Mouse (Mus musculus) midbrain, embryonic 14.5 days (tissue): ENCODE results near the gene Lef1. TPM values are rescaled to one million over a fixed set of nuclear protein-coding genes. Genes with fewer than 3 reads are reported as not detected.

Source experiments
- ATAC-seq: fragments of 200-750 bp; cut with Nextera tagmentation; 2 replicates; pipeline ENCODE4 v1.8.0; 2017; ENCODE audit warnings: moderate number of reproducible peaks, moderate library complexity; ENCODE audit not compliant: low FRiP score, low TSS enrichment
- DNase-seq: peaks from one replicate; pipeline ENCODE4 v3.0.0-alpha.2; 2015
- H3K27ac ChIP-seq: fragments of 300-500 bp; sonication (generic); replicated peaks from 2 replicates; pipeline ENCODE4 v1.5.1; 2014; ENCODE audit warnings: mild to moderate bottlenecking, low read depth, low read length, moderate library complexity
- H3K27me3 ChIP-seq: fragments of 300-500 bp; sonication (generic); 2 replicates; pipeline ENCODE4 v1.6.1; 2014; ENCODE audit warnings: low read length, control low read depth, mixed read lengths; ENCODE audit not compliant: control insufficient read depth, insufficient read depth
- H3K36me3 ChIP-seq: fragments of 300-500 bp; sonication (generic); 2 replicates; pipeline ENCODE4 v1.6.1; 2014; ENCODE audit warnings: low read length, control low read depth; ENCODE audit not compliant: control insufficient read depth, insufficient read depth
- H3K4me1 ChIP-seq: fragments of 300-500 bp; sonication (generic); 2 replicates; pipeline ENCODE4 v1.6.1; 2014; ENCODE audit warnings: mild to moderate bottlenecking, antibody characterized with exemption, low read length, control low read depth; ENCODE audit not compliant: control insufficient read depth, insufficient read depth
- H3K4me2 ChIP-seq: fragments of 300-500 bp; sonication (generic); 2 replicates; pipeline ENCODE4 v1.6.1; 2014; ENCODE audit warnings: mild to moderate bottlenecking, low read length, moderate library complexity
- H3K4me3 ChIP-seq: fragments of 300-500 bp; sonication (generic); replicated peaks from 2 replicates; pipeline ENCODE4 v1.5.1; 2014; ENCODE audit warnings: low read depth, low read length
- H3K9ac ChIP-seq: fragments of 300-500 bp; sonication (generic); replicated peaks from 2 replicates; pipeline ENCODE4 v1.6.1; 2014; ENCODE audit warnings: mild to moderate bottlenecking, low read length, moderate library complexity
- H3K9me3 ChIP-seq: fragments of 300-500 bp; sonication (generic); 2 replicates; pipeline ENCODE4 v1.6.1; 2016; ENCODE audit warnings: low read length, control low read depth, mixed read lengths; ENCODE audit not compliant: control insufficient read depth
- WGBS: fragments of 180-500 bp; shearing (Covaris S2); extraction: QIAGEN DNeasy Blood & Tissue Kit; methylation state at CpG from one replicate; pipeline ENCODE4 v1.1.7; 2014; 5-methylcytosine and 5-hydroxymethylcytosine counted together
- polyA plus RNA-seq: library from polyadenylated mRNA; unstranded; fragments of >200 nt; fragmentation: Nextera tagmentation; extraction: Ambion mirVana; gene quantifications from 2 replicates; pipeline ENCODE4 v1.2.1, GENCODE M21; 2014

The Lef1 gene
- polyA plus RNA-seq, 1 experiment from 2014 or later = 93.8 TPM

DNA sequence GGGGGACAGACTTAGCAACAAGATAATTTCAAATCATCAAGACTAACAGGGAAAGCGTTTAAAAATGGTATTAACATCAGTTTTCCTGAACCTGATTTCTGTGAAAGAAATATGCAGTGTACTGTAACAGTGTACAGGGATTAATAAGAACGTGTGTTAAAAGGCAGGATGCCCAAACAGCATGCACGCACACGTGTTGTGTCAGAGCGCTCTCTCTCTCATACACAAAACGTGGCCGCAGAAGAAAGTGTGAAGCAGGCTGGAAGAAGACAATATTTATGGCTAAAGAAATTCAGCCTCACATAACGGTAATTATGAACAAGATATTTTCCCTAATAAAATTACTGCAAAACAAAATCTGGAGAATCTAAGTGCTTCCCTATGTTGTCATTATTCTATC, 4.9 kb upstream of the Lef1 start:
- Histone ChIP-seq H3K9me3 (no peaks in the 10 kb centered on the region), H3K9ac (no peak overlapping the region), H3K4me3 (peak overlapping the region; percentile 33), H3K4me1 (peaks cover 25% of the 10 kb centered on the region), H3K27ac (peak overlapping the region; percentile 15; the same call in 1 of the 2 replicates), H3K27me3 (peaks cover 18% of the 10 kb centered on the region; the same call in 1 of the 2 replicates), H3K36me3 (no peaks in the 10 kb centered on the region), H3K4me2 (peak overlapping the region; percentile 65)
- 32% methylated on average over 8 of the region's 8 CpGs for WGBS
- ATAC-seq = no peak
- peak; percentile 30 for DNase-seq

- H3K27ac ChIP-seq = peak overlapping the region; percentile 80
- DNase-seq = peak; percentile 92
- peak overlapping the region; percentile 33 for H3K4me3 ChIP-seq
- peak overlapping the region; percentile 65 for H3K4me2 ChIP-seq
- peaks cover 25% of the 10 kb centered on the region for H3K4me1 ChIP-seq
- ATAC-seq = peak; percentile 67
- no peaks in the 10 kb centered on the region for H3K36me3 ChIP-seq
- no peaks in the 10 kb centered on the region for H3K9me3 ChIP-seq
- H3K9ac ChIP-seq = peak overlapping the region; percentile 34
- under 1% methylated on average over 36 of the region's 36 CpGs for WGBS
- peaks cover 18% of the 10 kb centered on the region; the same call in 1 of the 2 replicates for H3K27me3 ChIP-seq
These were observed 4.3 kb upstream of the Lef1 start for GRCm38 (mm10) chr3:131105940-131106401.

DNA sequence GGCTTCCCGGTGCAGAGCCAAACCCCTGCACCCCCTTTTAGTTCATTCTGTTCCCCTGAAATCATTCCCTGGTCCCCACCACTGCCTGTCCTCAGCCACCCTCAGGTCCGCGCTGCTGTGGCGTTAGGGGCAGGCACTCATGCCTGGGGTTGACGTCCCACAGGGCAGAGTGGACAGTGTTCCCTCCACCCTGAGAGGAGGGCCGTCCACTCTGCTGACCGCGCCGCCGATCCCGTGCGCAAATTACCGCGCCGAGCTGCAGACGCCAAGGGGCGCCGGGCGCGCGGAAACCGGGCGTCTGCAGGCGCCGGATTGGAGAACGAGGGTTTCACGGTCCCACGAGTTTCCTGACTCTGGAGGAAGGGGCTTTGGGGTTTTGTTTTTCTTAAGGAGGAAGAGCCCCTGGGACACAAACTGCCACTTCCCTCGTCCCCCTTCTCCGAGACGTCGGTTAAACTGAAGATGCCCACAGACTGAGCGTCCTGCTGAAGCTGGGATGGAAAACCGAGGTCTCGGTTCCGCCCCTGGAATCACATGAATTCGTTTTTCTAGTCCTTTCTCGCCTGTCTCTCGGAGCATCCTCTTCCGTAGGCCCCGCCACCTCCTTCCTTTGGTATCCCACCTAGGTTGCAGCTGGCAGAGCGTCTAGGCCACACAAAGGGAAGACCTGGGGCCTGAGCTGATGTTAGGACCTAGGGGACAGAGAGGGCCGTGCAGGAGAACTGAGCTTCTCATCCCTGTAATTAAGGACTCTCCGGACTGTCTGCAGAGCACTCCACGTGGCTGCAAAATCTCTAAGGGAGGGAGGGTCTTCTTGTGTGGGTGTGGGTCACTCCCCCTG, 3.6 kb upstream of the Lef1 start:
- WGBS = under 1% methylated on average over 45 of the region's 45 CpGs
- Histone ChIP-seq H3K4me1 (peaks cover 25% of the 10 kb centered on the region), H3K4me3 (peak overlapping the region; percentile 33), H3K36me3 (no peaks in the 10 kb centered on the region), H3K27me3 (peaks cover 18% of the 10 kb centered on the region; the same call in 1 of the 2 replicates), H3K9ac (peak overlapping the region; percentile 34), H3K27ac (peak overlapping the region; percentile 80), H3K9me3 (no peaks in the 10 kb centered on the region), H3K4me2 (peak overlapping the region; percentile 65)
- DNase-seq = peak; percentile 64
- no peak for ATAC-seq

DNA sequence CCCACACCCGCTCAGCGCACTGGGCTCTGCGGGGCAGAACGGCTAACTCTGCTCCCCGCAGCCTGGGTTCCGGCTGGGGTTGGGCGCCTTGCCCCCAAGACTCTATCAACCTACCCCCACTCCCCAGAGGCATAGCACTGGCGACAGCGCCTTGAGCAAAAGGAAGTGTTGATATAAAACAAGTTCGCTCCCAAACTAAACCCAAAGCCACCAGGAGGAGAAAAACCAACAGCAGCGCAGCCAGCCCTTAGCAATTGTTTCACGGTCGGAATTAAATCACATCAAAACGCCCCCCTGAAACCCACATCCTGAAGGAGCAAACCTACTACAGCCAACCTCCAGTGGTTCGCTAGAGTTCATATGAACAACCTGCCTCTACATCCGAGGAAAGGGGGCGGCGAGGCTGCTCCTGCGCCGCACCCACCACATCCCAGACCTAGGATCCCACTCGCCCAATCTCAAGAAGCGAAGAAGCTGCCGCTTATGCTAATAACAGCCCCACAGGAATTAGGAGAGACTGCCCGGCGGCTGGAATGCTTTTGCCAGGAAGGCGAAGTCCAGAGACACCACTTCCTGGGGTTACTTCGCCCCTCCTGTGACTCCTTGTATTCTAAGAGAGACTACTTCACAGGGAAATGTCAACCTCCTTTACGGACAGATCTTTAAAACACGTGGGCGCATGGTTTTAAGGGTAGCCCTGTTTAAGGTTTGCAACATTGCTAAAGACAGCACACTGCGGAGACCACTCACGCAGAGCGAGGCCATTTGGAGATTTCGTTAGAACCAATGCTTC, 2.8 kb upstream of the Lef1 start:
- Histone ChIP-seq H3K9ac (peak overlapping the region; percentile 23; the same call in 1 of the 2 replicates), H3K4me1 (peaks cover 25% of the 10 kb centered on the region), H3K4me2 (peak overlapping the region; percentile 65), H3K4me3 (peak overlapping the region; percentile 33), H3K27ac (peak overlapping the region; percentile 80), H3K27me3 (peaks cover 18% of the 10 kb centered on the region; the same call in 1 of the 2 replicates), H3K9me3 (no peaks in the 10 kb centered on the region), H3K36me3 (no peaks in the 10 kb centered on the region)
- 1% methylated on average over 34 of the region's 34 CpGs for WGBS
- no peak for ATAC-seq
- DNase-seq = peak; percentile 65

GRCm38 (mm10) chr3:131108094-131108653, 2.1 kb upstream of the Lef1 start:
- peak overlapping the region; percentile 80 for H3K27ac ChIP-seq
- peaks cover 26% of the 10 kb centered on the region for H3K4me1 ChIP-seq
- peaks cover 17% of the 10 kb centered on the region; the same call in 1 of the 2 replicates for H3K27me3 ChIP-seq
- no peak overlapping the region; the same call in 1 of the 2 replicates for H3K9ac ChIP-seq
- WGBS = 1% methylated on average over 9 of the region's 9 CpGs
- no peaks in the 10 kb centered on the region for H3K36me3 ChIP-seq
- no peaks in the 10 kb centered on the region for H3K9me3 ChIP-seq
- H3K4me3 ChIP-seq = peak overlapping the region; percentile 33; the same call in 1 of the 2 replicates
- ATAC-seq = no peak
- DNase-seq = no peak
- H3K4me2 ChIP-seq = peak overlapping the region; percentile 65

- under 1% methylated on average over 15 of the region's 15 CpGs for WGBS
- Histone ChIP-seq H3K4me1 (peaks cover 29% of the 10 kb centered on the region), H3K27ac (peak overlapping the region; percentile 86), H3K27me3 (peaks cover 7% of the 10 kb centered on the region; the same call in 1 of the 2 replicates), H3K36me3 (no peaks in the 10 kb centered on the region), H3K4me2 (peak overlapping the region; percentile 65), H3K9ac (peak overlapping the region; percentile 79; the same call in 1 of the 2 replicates), H3K4me3 (peak overlapping the region; percentile 69), H3K9me3 (no peaks in the 10 kb centered on the region)
- ATAC-seq = no peak
- DNase-seq = peak; percentile 38
These were observed 1.1 kb upstream of the Lef1 start for GRCm38 (mm10) chr3:131109066-131109685.

DNA sequence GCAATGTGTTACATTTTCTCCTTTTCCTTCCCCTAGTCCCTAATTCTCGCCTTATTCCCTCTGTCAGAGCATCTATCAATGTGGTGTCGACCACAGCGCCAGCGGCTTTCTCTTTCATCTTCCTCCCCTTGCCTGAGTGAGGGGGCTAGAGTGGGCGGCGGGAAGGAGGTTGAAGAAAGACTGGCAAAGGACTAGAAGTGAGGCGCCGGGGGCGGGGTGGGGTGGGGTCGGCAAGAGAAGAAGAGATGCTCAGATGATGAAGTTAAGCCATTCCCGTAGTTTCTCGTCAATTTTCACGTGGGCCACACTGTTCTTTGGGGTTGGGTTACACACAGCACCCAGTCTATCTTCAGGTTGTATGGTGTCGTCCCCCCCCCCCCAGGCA, 593 bp upstream of the Lef1 start:
- Histone ChIP-seq H3K27me3 (peaks cover 6% of the 10 kb centered on the region; the same call in 1 of the 2 replicates), H3K4me3 (peak overlapping the region; percentile 69), H3K9me3 (no peaks in the 10 kb centered on the region), H3K9ac (peak overlapping the region; percentile 79; the same call in 1 of the 2 replicates), H3K36me3 (no peaks in the 10 kb centered on the region), H3K4me1 (peaks cover 29% of the 10 kb centered on the region), H3K4me2 (peak overlapping the region; percentile 65), H3K27ac (peak overlapping the region; percentile 86)
- under 1% methylated on average over 13 of the region's 14 CpGs for WGBS
- DNase-seq (peak; percentile 76), ATAC-seq (peak; percentile 38)
